Mouse (Mus musculus) C2C12 (cell line): ENCODE measurements at regions not wholly inside any gene's neighbourhood (a gene's known extent, or its start where the extent isn't known, plus 50 kb on each side); places are given as distances from the start of the nearest gene placed in this dataset.

Experiments used
- CEBPB ChIP-seq: IDR thresholded peaks from one replicate; pipeline ENCODE4 v1.6.1; 2011; ENCODE audit warnings: low read depth, mild to moderate bottlenecking, control low read depth, moderate library complexity
- CTCF ChIP-seq: IDR thresholded peaks from one replicate; pipeline ENCODE4 v1.5.1; 2011; ENCODE audit not compliant: control insufficient read depth, insufficient read depth, insufficient read length
- FOSL1 ChIP-seq: IDR thresholded peaks from one replicate; pipeline ENCODE4 v1.8.0; 2011; ENCODE audit warnings: mild to moderate bottlenecking, low read length; ENCODE audit not compliant: poor library complexity, insufficient read depth, severe bottlenecking
- MAX ChIP-seq: IDR thresholded peaks from one replicate; pipeline ENCODE4 v1.6.1; 2011; ENCODE audit warnings: mild to moderate bottlenecking, control low read depth
- MYOD1 ChIP-seq: IDR thresholded peaks from one replicate; pipeline ENCODE4 v1.6.1; 2011; ENCODE audit warnings: low read depth; ENCODE audit not compliant: control insufficient read depth, insufficient read length
- MYOG ChIP-seq: IDR thresholded peaks from one replicate; pipeline ENCODE4 v1.6.1; 2011; ENCODE audit not compliant: control insufficient read depth, insufficient read length; ENCODE audit errors: extremely low read depth
- USF1 ChIP-seq: IDR thresholded peaks from one replicate; pipeline ENCODE4 v1.6.1; 2011; ENCODE audit warnings: low read depth, mild to moderate bottlenecking, control low read depth, moderate library complexity

GRCm38 (mm10) chr7:145127180-145127579, 80.7 kb downstream of the 1810010D01Rik start:
- no peak for TF ChIP-seq CTCF
- TF ChIP-seq MAX = no peak
- TF ChIP-seq MYOG = no peak
- no peak for TF ChIP-seq USF1
- no peak for TF ChIP-seq MYOD1
- no peak for TF ChIP-seq CEBPB
- TF ChIP-seq FOSL1 = no peak
